Mouse (Mus musculus) G1E (cell line): ENCODE data around the gene Stra6l. TPM values are rescaled to one million over a fixed set of nuclear protein-coding genes. Genes with fewer than 3 reads are reported as not detected.

ENCODE experiments used
- ATAC-seq: 2 replicates; pipeline ENCODE4 v1.8.0; 2016; ENCODE audit warnings: mild to moderate bottlenecking; ENCODE audit not compliant: insufficient number of reproducible peaks, poor library complexity, low FRiP score, severe bottlenecking; ENCODE audit errors: extremely low read depth
- DNase-seq: peaks from one replicate; pipeline ENCODE4 v3.0.0; 2012; ENCODE audit warnings: low spot score
- H3K27me3 ChIP-seq: 2 replicates; pipeline ENCODE4 v1.6.1; 2012; ENCODE audit warnings: mild to moderate bottlenecking, low read length, inconsistent platforms; ENCODE audit not compliant: insufficient read depth
- H3K36me3 ChIP-seq: replicated peaks from 2 replicates; pipeline ENCODE3; 2012; ENCODE audit warnings: mild to moderate bottlenecking, inconsistent platforms
- H3K4me1 ChIP-seq: 2 replicates; pipeline ENCODE4 v1.6.1; 2012; ENCODE audit warnings: low read depth, low read length, inconsistent platforms, mixed read lengths; ENCODE audit not compliant: insufficient read depth
- H3K4me3 ChIP-seq: 2 replicates; pipeline ENCODE4 v1.5.1; 2012; ENCODE audit warnings: low read depth, mild to moderate bottlenecking, inconsistent platforms, low read length, moderate library complexity, mixed read lengths
- H3K9me3 ChIP-seq: replicated peaks from 2 replicates; pipeline ENCODE4 v1.6.1; 2012; ENCODE audit warnings: inconsistent platforms
- CTCF ChIP-seq: IDR thresholded peaks from 2 replicates; pipeline ENCODE4 v1.5.1; 2012; ENCODE audit warnings: low read depth, low read length, inconsistent platforms, mixed read lengths
- GATA1 ChIP-seq: IDR thresholded peaks from 2 replicates; pipeline ENCODE4 v1.6.1; 2012; ENCODE audit warnings: borderline replicate concordance, low read length, inconsistent platforms, mixed read lengths
- GATA2 ChIP-seq: IDR thresholded peaks from 2 replicates; pipeline ENCODE4 v1.6.1; 2012; ENCODE audit warnings: low read depth, low read length, inconsistent platforms, borderline replicate concordance
- POLR2AphosphoS5 ChIP-seq: IDR thresholded peaks from 2 replicates; pipeline ENCODE4 v1.6.1; 2012; ENCODE audit warnings: low read depth, low read length, inconsistent platforms; ENCODE audit not compliant: insufficient replicate concordance
- TAL1 ChIP-seq: conservative IDR thresholded peaks from 2 replicates; pipeline ENCODE4 v1.6.1; 2012; ENCODE audit warnings: low read depth, low read length, inconsistent platforms, mixed read lengths
- polyA plus RNA-seq: library from polyadenylated mRNA; stranded (reverse); fragments of >175 nt; gene quantifications from 2 replicates; pipeline ENCODE4 v1.2.3, GENCODE M21; 2012
- total RNA-seq, 2 experiments: library from RNA; stranded (forward) in 1 of 2; stranded (reverse) in 1 of 2; fragments of 200-1000 nt in 1 of 2; fragments of >200 nt in 1 of 2; fragmentation: Nextera tagmentation in 1 of 2; gene quantifications; 2 replicates each; pipeline ENCODE4 v1.2.3; 2014 to 2017

The Stra6l gene
- total and polyA plus RNA-seq, 3 experiments = 0.33 TPM; not detected in 2

GRCm38 (mm10) chr4:45909256-45909655, 60.8 kb downstream of the Stra6l start:
- Histone ChIP-seq H3K9me3 (no peaks in the 10 kb centered on the region), H3K27me3 (no peaks in the 10 kb centered on the region), H3K4me3 (no peak overlapping the region), H3K36me3 (no peaks in the 10 kb centered on the region), H3K4me1 (no peaks in the 10 kb centered on the region)
- ATAC-seq (no peak), DNase-seq (no peak)
- TF ChIP-seq GATA2 (no peak), CTCF (no peak), TAL1 (no peak), GATA1 (no peak), POLR2AphosphoS5 (no peak)

GRCm38 (mm10) chr4:45909924-45910323, 61.5 kb downstream of the Stra6l start:
- no peaks in the 10 kb centered on the region for H3K36me3 ChIP-seq
- no peaks in the 10 kb centered on the region for H3K4me1 ChIP-seq
- no peak for TF ChIP-seq GATA2
- TF ChIP-seq POLR2AphosphoS5 = no peak
- no peak for TF ChIP-seq GATA1
- no peak for TF ChIP-seq CTCF
- no peak for TF ChIP-seq TAL1
- no peak for ATAC-seq
- H3K9me3 ChIP-seq = no peaks in the 10 kb centered on the region
- H3K27me3 ChIP-seq = no peaks in the 10 kb centered on the region
- no peak for DNase-seq
- H3K4me3 ChIP-seq = no peak overlapping the region

- no peak overlapping the region for H3K4me3 ChIP-seq
- H3K4me1 ChIP-seq = no peaks in the 10 kb centered on the region
- DNase-seq = no peak
- H3K27me3 ChIP-seq = no peaks in the 10 kb centered on the region
- no peaks in the 10 kb centered on the region for H3K9me3 ChIP-seq
- ATAC-seq = no peak
- no peaks in the 10 kb centered on the region for H3K36me3 ChIP-seq
- TF ChIP-seq GATA2 (no peak), TAL1 (no peak), POLR2AphosphoS5 (no peak), GATA1 (no peak), CTCF (no peak)
Observed at GRCm38 (mm10) chr4:45911256-45911655, 62.8 kb downstream of the Stra6l start.

- H3K27me3 ChIP-seq = no peaks in the 10 kb centered on the region
- DNase-seq (no peak), ATAC-seq (no peak)
- H3K9me3 ChIP-seq = no peaks in the 10 kb centered on the region
- H3K36me3 ChIP-seq = no peaks in the 10 kb centered on the region
- TF ChIP-seq TAL1 (no peak), POLR2AphosphoS5 (no peak), GATA2 (no peak), GATA1 (no peak), CTCF (no peak)
- H3K4me1 ChIP-seq = no peaks in the 10 kb centered on the region
- no peak overlapping the region for H3K4me3 ChIP-seq
Observed at GRCm38 (mm10) chr4:45911876-45912275, 63.4 kb downstream of the Stra6l start.

GRCm38 (mm10) chr4:45917091-45917490, 68.6 kb downstream of the Stra6l start:
- ATAC-seq (no peak), DNase-seq (no peak)
- H3K27me3 ChIP-seq = peaks cover 5% of the 10 kb centered on the region; the same call in 1 of the 2 replicates
- TF ChIP-seq GATA1 (no peak), POLR2AphosphoS5 (no peak), TAL1 (no peak), GATA2 (no peak), CTCF (no peak)
- H3K36me3 ChIP-seq = no peaks in the 10 kb centered on the region
- H3K9me3 ChIP-seq = no peaks in the 10 kb centered on the region
- no peak overlapping the region for H3K4me3 ChIP-seq
- no peaks in the 10 kb centered on the region for H3K4me1 ChIP-seq

GRCm38 (mm10) chr4:45921663-45922435, 73.4 kb downstream of the Stra6l start:
- Histone ChIP-seq H3K9me3 (no peaks in the 10 kb centered on the region), H3K4me3 (no peak overlapping the region), H3K36me3 (no peaks in the 10 kb centered on the region), H3K4me1 (no peaks in the 10 kb centered on the region), H3K27me3 (peaks cover 9% of the 10 kb centered on the region)
- ATAC-seq (no peak), DNase-seq (no peak)
- TF ChIP-seq POLR2AphosphoS5 = no peak
